Mouse (Mus musculus) right cerebral cortex, postnatal 14 days (tissue): ENCODE data around the gene Olfr1192-ps1.
"Not testable (repeated sequence)": the region's sequence is repeated elsewhere in the genome, so short reads cannot be mapped to it uniquely, and the experiment has no call there.

Experiments used
- DNase-seq: peaks from one replicate; pipeline ENCODE4 v3.0.0; 2022

The Olfr1192-ps1 gene

GRCm38 (mm10) chr2:88648209-88648608, at the start of gene Olfr1192-ps1:
Olfr1192-ps1 (plus strand) TSS chr2:88648509.
- no peak for DNase-seq

DNA sequence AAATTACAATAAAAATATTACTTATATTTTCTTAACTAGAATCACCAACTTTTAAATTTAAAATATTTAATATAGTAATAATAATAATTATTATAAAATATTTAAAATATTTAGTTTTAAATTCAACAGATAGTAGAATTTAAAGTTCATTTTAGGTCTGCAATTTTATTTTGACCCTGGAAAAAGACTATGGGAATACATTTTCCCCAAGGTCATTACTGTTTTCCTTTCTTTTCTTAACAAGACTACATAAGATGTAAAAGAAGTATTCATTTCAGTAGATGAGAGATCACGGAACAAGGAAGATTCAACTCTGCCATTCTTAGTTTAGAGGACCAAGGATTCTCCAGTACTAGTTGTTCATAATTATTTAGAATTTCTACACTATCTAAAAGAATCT, 8.1 kb upstream of the Olfr1192-ps1 start, which contains the start of gene Olfr1191-ps1:
Olfr1191-ps1 (plus strand) TSS at position 301 of the 400 bp plus-strand sequence.
- not testable (repeated sequence) for DNase-seq

- not testable (repeated sequence) for DNase-seq
These were observed 27.0 kb downstream of the Olfr1192-ps1 start, which contains the start of gene Olfr1193 for GRCm38 (mm10) chr2:88675328-88675727. Olfr1193 (plus strand) TSS chr2:88675628.

GRCm38 (mm10) chr2:88689087-88689486, 40.8 kb downstream of the Olfr1192-ps1 start, which contains the start of gene Olfr1195:
Olfr1195 (minus strand) TSS chr2:88689187.
- DNase-seq, result no peak

GRCm38 (mm10) chr2:88704497-88704896, 56.2 kb downstream of the Olfr1192-ps1 start, which contains the start of gene Olfr1196:
Olfr1196 (minus strand) TSS chr2:88704597.
- DNase-seq, result no peak
